Mouse (Mus musculus) G1E (cell line): ENCODE measurements around the gene Adarb2. TPM values are rescaled to one million over a fixed set of nuclear protein-coding genes. Genes with fewer than 3 reads are reported as not detected.

Source experiments
- ATAC-seq: 2 replicates; pipeline ENCODE4 v1.8.0; 2016; ENCODE audit warnings: mild to moderate bottlenecking; ENCODE audit not compliant: insufficient number of reproducible peaks, poor library complexity, low FRiP score, severe bottlenecking; ENCODE audit errors: extremely low read depth
- DNase-seq: peaks from one replicate; pipeline ENCODE4 v3.0.0; 2012; ENCODE audit warnings: low spot score
- H3K27me3 ChIP-seq: 2 replicates; pipeline ENCODE4 v1.6.1; 2012; ENCODE audit warnings: mild to moderate bottlenecking, low read length, inconsistent platforms; ENCODE audit not compliant: insufficient read depth
- H3K36me3 ChIP-seq: replicated peaks from 2 replicates; pipeline ENCODE3; 2012; ENCODE audit warnings: mild to moderate bottlenecking, inconsistent platforms
- H3K4me1 ChIP-seq: 2 replicates; pipeline ENCODE4 v1.6.1; 2012; ENCODE audit warnings: low read depth, low read length, inconsistent platforms, mixed read lengths; ENCODE audit not compliant: insufficient read depth
- H3K4me3 ChIP-seq: 2 replicates; pipeline ENCODE4 v1.5.1; 2012; ENCODE audit warnings: low read depth, mild to moderate bottlenecking, inconsistent platforms, low read length, moderate library complexity, mixed read lengths
- H3K9me3 ChIP-seq: replicated peaks from 2 replicates; pipeline ENCODE4 v1.6.1; 2012; ENCODE audit warnings: inconsistent platforms
- CTCF ChIP-seq: IDR thresholded peaks from 2 replicates; pipeline ENCODE4 v1.5.1; 2012; ENCODE audit warnings: low read depth, low read length, inconsistent platforms, mixed read lengths
- GATA1 ChIP-seq: IDR thresholded peaks from 2 replicates; pipeline ENCODE4 v1.6.1; 2012; ENCODE audit warnings: borderline replicate concordance, low read length, inconsistent platforms, mixed read lengths
- GATA2 ChIP-seq: IDR thresholded peaks from 2 replicates; pipeline ENCODE4 v1.6.1; 2012; ENCODE audit warnings: low read depth, low read length, inconsistent platforms, borderline replicate concordance
- POLR2AphosphoS5 ChIP-seq: IDR thresholded peaks from 2 replicates; pipeline ENCODE4 v1.6.1; 2012; ENCODE audit warnings: low read depth, low read length, inconsistent platforms; ENCODE audit not compliant: insufficient replicate concordance
- TAL1 ChIP-seq: conservative IDR thresholded peaks from 2 replicates; pipeline ENCODE4 v1.6.1; 2012; ENCODE audit warnings: low read depth, low read length, inconsistent platforms, mixed read lengths
- polyA plus RNA-seq: library from polyadenylated mRNA; stranded (reverse); fragments of >175 nt; gene quantifications from 2 replicates; pipeline ENCODE4 v1.2.3, GENCODE M21; 2012
- total RNA-seq, 2 experiments: library from RNA; stranded (forward) in 1 of 2; stranded (reverse) in 1 of 2; fragments of 200-1000 nt in 1 of 2; fragments of >200 nt in 1 of 2; fragmentation: Nextera tagmentation in 1 of 2; gene quantifications; 2 replicates each; pipeline ENCODE4 v1.2.3; 2014 to 2017

Gene Adarb2
- total and polyA plus RNA-seq, 3 experiments, result 0.33 TPM; not detected in 2

DNA sequence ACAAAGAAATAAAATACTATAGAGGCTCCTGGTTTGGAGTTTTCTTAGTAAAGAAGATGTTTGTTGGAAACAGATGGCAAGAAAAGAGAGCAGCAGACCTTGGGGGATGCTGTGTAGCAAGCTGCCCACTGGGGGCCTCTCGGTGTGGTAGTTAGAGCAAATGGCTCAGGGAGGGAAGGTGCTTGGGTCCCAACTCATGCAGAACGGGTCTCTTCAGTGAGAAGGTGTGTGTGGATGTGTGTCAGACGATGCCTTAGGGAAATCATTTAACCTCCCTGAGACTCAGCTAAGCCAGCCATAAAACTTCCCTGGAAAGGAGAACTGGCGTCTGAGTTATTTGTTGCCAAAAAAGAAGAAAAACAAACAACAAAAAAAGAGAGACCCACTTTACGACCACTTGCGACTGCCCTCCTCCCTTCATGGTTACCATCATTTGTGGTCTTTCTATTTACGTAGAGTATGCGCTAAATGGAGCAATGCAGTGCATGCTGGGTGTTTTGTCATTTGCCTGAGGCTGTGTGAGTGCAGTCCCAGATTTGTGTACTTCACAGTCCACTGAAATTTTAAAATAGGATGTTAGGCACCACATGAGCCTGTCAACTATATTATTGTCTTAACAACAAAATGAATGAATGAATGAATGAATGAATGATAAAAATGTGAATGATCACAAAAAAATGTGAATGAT, 245.7 kb downstream of the Adarb2 start:
- H3K4me1 ChIP-seq, result no peaks in the 10 kb centered on the region
- H3K27me3 ChIP-seq, result no peaks in the 10 kb centered on the region; the same call in 1 of the 2 replicates
- DNase-seq (no peak), ATAC-seq (no peak)
- TF ChIP-seq POLR2AphosphoS5, result no peak
- TF ChIP-seq TAL1, result no peak
- TF ChIP-seq GATA1, result no peak
- H3K36me3 ChIP-seq, result no peaks in the 10 kb centered on the region
- H3K9me3 ChIP-seq, result no peaks in the 10 kb centered on the region
- H3K4me3 ChIP-seq, result no peak overlapping the region

DNA sequence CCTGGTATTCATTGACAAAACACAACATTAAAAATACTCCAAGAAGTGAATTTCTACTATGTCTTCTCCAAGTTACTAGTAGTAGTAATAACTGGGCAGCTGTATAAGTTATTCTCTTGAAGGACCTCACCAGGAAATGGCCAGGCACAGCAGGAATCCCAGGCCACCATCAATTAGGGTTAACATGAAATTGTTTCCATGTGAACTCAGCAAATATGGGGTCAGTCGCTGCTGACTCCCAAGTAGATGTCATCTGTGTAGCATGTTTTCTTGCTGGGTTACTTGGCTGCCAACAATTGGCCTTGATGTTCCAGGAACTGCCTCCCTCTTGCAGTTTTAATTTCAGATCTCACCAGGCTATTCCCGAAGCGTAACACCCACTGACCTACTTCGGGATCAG, 248.9 kb downstream of the Adarb2 start:
- Histone ChIP-seq H3K4me3 (no peak overlapping the region), H3K36me3 (no peaks in the 10 kb centered on the region), H3K27me3 (no peaks in the 10 kb centered on the region; the same call in 1 of the 2 replicates), H3K9me3 (no peaks in the 10 kb centered on the region), H3K4me1 (peaks cover 3% of the 10 kb centered on the region; the same call in 1 of the 2 replicates)
- DNase-seq, result no peak
- TF ChIP-seq POLR2AphosphoS5 (no peak), GATA2 (no peak), GATA1 (no peak), CTCF (no peak), TAL1 (no peak)
- no peak for ATAC-seq

DNA sequence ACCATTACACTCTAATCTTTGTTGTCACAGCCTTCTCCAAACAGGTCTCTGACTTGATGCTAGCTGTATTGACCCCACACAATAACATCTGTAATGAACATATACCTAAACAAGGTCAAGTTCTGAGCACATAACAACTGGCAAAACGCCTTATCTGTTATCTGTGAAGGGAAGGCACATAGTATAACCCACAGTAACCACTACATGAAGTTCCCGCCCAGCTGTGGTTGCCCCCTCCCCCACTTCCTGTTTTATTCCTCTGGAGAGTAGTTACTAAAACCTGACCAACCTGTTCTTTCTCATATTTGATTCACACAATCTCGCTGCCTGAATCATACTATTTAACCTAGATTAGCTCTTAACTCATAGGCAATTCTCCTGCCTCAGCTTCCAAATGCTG, 254.2 kb downstream of the Adarb2 start:
- ATAC-seq, result peak; percentile 54; the same call in 1 of the 2 replicates

DNA sequence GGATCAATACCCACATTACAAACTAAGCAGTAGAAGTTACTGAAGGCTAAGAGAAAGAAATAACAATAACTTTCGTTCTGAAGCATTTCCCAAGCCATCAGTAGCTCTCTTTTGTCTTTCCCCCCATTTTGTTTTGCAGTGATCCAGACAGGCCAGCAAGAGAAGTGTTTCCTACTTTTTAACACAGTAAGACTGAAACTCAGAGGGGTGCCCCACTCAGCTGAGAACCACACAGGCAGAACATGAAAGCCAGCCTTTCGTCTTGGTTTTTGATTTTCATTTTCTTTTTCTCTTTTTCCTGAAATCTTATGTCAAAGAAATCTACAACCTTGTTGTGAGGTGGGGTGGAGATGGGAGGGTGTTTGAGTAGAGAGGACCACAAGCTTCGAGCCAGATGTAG, 255.2 kb downstream of the Adarb2 start:
- TF ChIP-seq GATA2 (no peak), POLR2AphosphoS5 (no peak), TAL1 (no peak), GATA1 (no peak), CTCF (no peak)
- ATAC-seq, result no peak

More for the DNA sequence above, 254.2 kb downstream of the Adarb2 start:
- Histone ChIP-seq H3K4me1 (peaks cover 12% of the 10 kb centered on the region), H3K9me3 (no peaks in the 10 kb centered on the region), H3K27me3 (peaks cover 4% of the 10 kb centered on the region; the same call in 1 of the 2 replicates), H3K36me3 (no peaks in the 10 kb centered on the region), H3K4me3 (no peak overlapping the region)
- DNase-seq, result peak; percentile 2
- TF ChIP-seq CTCF (no peak), GATA1 (no peak), GATA2 (no peak), TAL1 (no peak), POLR2AphosphoS5 (no peak)

DNA sequence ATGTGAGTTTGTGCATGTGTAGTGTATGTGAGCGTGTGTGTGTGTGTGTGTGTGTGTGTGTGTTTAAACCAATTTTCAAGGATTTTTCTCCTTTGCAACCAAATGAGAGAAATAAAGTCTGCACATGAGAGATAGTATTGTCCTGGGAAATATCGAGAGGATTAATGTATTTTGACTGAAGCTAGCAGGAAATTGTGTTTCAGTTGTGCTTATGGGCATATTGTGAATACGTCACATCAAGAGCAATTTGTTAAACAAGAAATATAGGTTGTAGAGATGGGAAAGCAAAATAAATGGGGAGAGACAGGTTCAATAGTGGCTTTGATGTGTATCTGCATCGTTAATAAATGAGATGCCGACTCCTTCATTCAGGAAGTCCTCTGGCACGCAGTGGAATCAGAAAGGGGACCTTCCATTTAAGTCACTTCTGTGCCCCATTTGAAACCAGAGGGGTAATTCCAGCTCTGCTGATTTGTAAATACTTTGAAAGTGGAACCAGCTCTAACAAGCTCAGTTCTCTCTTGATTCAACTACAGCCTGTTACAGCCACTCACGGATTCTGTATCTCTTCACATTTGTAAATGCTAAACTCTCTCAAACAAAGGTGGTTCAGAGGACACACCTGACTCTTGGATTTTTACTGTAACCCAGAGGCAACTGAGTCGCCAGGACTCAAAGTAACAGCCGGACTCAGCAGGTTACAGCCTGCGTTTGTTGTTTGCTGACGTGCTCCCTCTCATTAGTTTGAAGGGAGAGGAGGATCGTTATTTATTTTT, 265.1 kb downstream of the Adarb2 start:
- Histone ChIP-seq H3K27me3 (peaks cover 3% of the 10 kb centered on the region; the same call in 1 of the 2 replicates), H3K4me1 (no peaks in the 10 kb centered on the region), H3K4me3 (no peak overlapping the region), H3K9me3 (no peaks in the 10 kb centered on the region), H3K36me3 (no peaks in the 10 kb centered on the region)
- TF ChIP-seq GATA2 (no peak), TAL1 (no peak), GATA1 (no peak), CTCF (no peak), POLR2AphosphoS5 (no peak)
- ATAC-seq (no peak), DNase-seq (no peak)

More for the DNA sequence above, 255.2 kb downstream of the Adarb2 start:
- Histone ChIP-seq H3K9me3 (no peaks in the 10 kb centered on the region), H3K4me3 (no peak overlapping the region), H3K36me3 (no peaks in the 10 kb centered on the region), H3K4me1 (peaks cover 12% of the 10 kb centered on the region), H3K27me3 (peaks cover 4% of the 10 kb centered on the region; the same call in 1 of the 2 replicates)
- DNase-seq, result no peak

DNA sequence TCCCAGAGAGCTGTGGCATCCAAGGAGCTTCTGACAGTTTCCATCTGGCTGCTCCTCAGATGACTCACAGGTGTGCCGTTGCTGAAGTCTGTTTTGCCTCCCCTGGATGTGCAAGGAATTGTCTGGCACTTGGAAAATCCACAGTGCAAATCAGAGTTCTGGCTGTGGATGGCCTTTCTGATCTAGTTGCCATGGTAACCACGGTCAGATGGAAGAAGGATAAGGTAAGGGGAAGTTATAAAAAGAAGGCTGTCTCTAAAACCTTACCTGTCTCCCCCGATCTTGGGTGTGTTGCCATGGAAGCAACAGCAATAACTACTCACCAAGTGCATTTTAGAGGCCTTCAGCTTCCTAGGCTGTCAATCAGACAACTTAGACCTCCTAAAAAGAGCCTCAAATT, 273.6 kb downstream of the Adarb2 start:
- DNase-seq (no peak), ATAC-seq (no peak)
- no peak overlapping the region for H3K4me3 ChIP-seq
- TF ChIP-seq TAL1 (no peak), POLR2AphosphoS5 (no peak), GATA1 (no peak), GATA2 (no peak), CTCF (no peak)
- H3K4me1 ChIP-seq, result no peaks in the 10 kb centered on the region
- no peaks in the 10 kb centered on the region for H3K27me3 ChIP-seq
- no peaks in the 10 kb centered on the region for H3K9me3 ChIP-seq
- no peaks in the 10 kb centered on the region for H3K36me3 ChIP-seq

DNA sequence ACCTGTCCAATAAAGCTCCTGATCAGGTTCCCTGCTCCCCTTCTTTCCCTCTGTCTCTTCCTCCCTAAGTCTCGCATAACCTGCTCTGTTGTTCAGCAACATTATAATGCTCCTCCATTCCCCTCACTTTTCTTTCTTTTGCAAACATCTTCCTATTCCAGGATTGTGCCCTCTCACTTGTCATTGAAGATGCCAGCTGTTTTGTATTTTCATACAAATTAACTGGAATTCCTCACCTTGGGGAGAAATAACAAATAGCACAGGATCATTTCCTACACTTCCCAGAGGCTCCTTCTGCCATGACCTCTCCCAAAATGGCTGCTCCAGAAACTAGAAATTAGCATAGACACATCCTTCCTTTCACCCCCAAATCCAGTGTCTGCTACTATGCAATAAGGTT, 276.1 kb downstream of the Adarb2 start:
- no peak overlapping the region for H3K4me3 ChIP-seq
- DNase-seq (no peak), ATAC-seq (no peak)
- no peaks in the 10 kb centered on the region for H3K9me3 ChIP-seq
- no peaks in the 10 kb centered on the region for H3K4me1 ChIP-seq
- TF ChIP-seq GATA2, result no peak
- TF ChIP-seq CTCF, result no peak
- TF ChIP-seq GATA1, result no peak
- no peak for TF ChIP-seq TAL1
- TF ChIP-seq POLR2AphosphoS5, result no peak
- H3K27me3 ChIP-seq, result no peaks in the 10 kb centered on the region
- H3K36me3 ChIP-seq, result no peaks in the 10 kb centered on the region
